Mouse (Mus musculus) forebrain, embryonic 11.5 days (tissue): ENCODE data around the gene Acsbg2. TPM values are rescaled to one million over a fixed set of nuclear protein-coding genes. Genes with fewer than 3 reads are reported as not detected.

Experiments used
- ATAC-seq: fragments of 200-750 bp; cut with Nextera tagmentation; replicated peaks from 2 replicates; pipeline ENCODE4 v1.8.0; 2017; ENCODE audit warnings: moderate TSS enrichment; ENCODE audit not compliant: low FRiP score
- DNase-seq: peaks from one replicate; pipeline ENCODE4 v3.0.0-alpha.2; 2017; ENCODE audit warnings: low spot score
- H3K27ac ChIP-seq: fragments of 300-500 bp; sonication (generic); 2 replicates; pipeline ENCODE4 v1.5.1; 2014; ENCODE audit warnings: low read depth, low read length
- H3K27me3 ChIP-seq: fragments of 300-500 bp; sonication (generic); 2 replicates; pipeline ENCODE4 v1.6.1; 2014; ENCODE audit warnings: mild to moderate bottlenecking, low read length, mixed read lengths; ENCODE audit not compliant: control insufficient read depth, insufficient read depth
- H3K36me3 ChIP-seq: fragments of 300-500 bp; sonication (generic); 2 replicates; pipeline ENCODE4 v1.6.1; 2014; ENCODE audit warnings: mild to moderate bottlenecking, low read length, moderate library complexity, mixed read lengths; ENCODE audit not compliant: control insufficient read depth, insufficient read depth
- H3K4me1 ChIP-seq: fragments of 300-500 bp; sonication (generic); replicated peaks from 2 replicates; pipeline ENCODE4 v1.6.1; 2014; ENCODE audit warnings: low read length, mixed read lengths; ENCODE audit not compliant: control insufficient read depth, insufficient read depth
- H3K4me2 ChIP-seq: fragments of 300-500 bp; sonication (generic); 2 replicates; pipeline ENCODE4 v1.6.1; 2014; ENCODE audit warnings: low read depth, mild to moderate bottlenecking, low read length, moderate library complexity, mixed read lengths; ENCODE audit not compliant: severe bottlenecking
- H3K4me3 ChIP-seq: fragments of 300-500 bp; sonication (generic); 2 replicates; pipeline ENCODE4 v1.5.1; 2014; ENCODE audit warnings: low read depth, low read length
- H3K9ac ChIP-seq: fragments of 300-500 bp; sonication (generic); 2 replicates; pipeline ENCODE4 v1.6.1; 2014; ENCODE audit warnings: low read length
- H3K9me3 ChIP-seq: fragments of 300-500 bp; sonication (generic); 2 replicates; pipeline ENCODE4 v1.6.1; 2016; ENCODE audit warnings: low read length, mixed read lengths; ENCODE audit not compliant: control insufficient read depth
- WGBS: fragments of 180-500 bp; shearing (Covaris S2); extraction: QIAGEN DNeasy Blood & Tissue Kit; methylation state at CpG from one replicate; pipeline ENCODE4 v1.1.7; 2014; 5-methylcytosine and 5-hydroxymethylcytosine counted together
- polyA plus RNA-seq: library from polyadenylated mRNA; unstranded; fragments of >200 nt; fragmentation: Nextera tagmentation; extraction: Ambion mirVana; gene quantifications from 2 replicates; pipeline ENCODE4 v1.2.1, GENCODE M21; 2014

The Acsbg2 gene
- polyA plus RNA-seq, 1 experiment from 2014 or later, result not detected

DNA sequence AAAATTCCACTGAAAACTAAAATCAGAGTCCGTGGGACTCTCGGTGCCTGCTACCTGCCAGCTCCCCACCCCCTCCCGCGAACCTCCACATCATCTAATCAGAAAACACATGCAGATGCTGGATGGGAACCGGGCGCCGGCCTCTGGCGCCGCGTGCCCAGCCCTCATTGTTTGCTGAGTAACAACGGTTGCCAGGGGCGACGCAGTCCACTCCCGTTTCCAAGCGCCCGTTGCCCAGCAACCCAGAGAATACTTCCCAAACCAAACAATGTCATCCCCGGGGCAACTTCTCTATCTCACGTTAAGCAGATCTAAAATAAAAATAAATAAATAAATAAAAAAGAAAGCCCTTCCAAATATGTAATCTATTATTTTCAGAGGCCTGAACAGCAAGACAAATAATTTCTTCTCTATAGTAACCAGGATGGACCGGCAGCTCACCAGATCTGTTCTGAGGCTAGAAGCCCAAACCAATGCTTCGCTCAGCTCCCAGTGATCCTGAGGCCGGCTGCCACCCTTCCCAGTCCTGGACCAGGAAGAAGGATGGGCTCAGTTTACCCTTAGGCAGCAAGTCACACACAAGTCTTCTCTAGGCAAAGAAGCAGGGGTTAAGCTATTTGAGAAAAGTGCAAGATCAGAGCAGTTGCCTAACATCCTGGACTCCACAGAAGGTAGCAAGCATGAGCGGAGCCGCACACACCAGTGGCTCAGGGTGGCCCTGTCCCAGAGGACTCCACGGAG, 59.8 kb downstream of the Acsbg2 start:
- DNase-seq (peak; percentile 94), ATAC-seq (peak; percentile 87)
- Histone ChIP-seq H3K36me3 (no peaks in the 10 kb centered on the region), H3K27me3 (no peaks in the 10 kb centered on the region), H3K4me3 (no peak overlapping the region), H3K9ac (0 out of 2 replicates have a peak overlapping the region, but pooled peaks have one; percentile 9), H3K4me2 (peak overlapping the region; percentile 26), H3K4me1 (peaks cover 38% of the 10 kb centered on the region), H3K9me3 (no peaks in the 10 kb centered on the region), H3K27ac (peak overlapping the region; percentile 90)
- WGBS, result 10% methylated on average over 24 of the region's 24 CpGs

DNA sequence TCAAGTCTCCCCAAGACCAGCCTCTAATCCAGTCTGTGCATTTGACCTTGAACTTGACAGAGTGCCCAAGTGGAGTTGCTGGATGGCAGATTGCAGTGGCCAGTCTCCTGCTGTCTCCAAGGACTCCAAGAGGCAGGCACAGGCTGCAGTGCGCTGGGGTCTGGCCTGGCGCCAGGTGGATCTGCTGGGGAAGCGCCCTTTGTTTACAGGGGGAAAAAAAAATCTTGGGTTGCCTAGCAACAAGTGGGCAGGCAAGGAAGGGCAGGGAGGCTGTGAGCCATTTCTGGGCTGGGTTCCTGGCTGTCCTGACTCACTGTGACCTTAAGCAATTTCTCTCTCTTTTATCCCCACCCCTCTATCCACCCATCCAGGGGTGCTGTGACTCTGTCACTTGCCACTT, 64.0 kb downstream of the Acsbg2 start:
- ATAC-seq (peak; percentile 57), DNase-seq (peak; percentile 90)
- H3K27me3 ChIP-seq, result no peaks in the 10 kb centered on the region
- 3% methylated on average over 3 of the region's 3 CpGs for WGBS
- no peaks in the 10 kb centered on the region for H3K9me3 ChIP-seq
- no peak overlapping the region for H3K4me3 ChIP-seq
- peak overlapping the region; percentile 41 for H3K27ac ChIP-seq
- H3K36me3 ChIP-seq, result no peaks in the 10 kb centered on the region
- H3K4me2 ChIP-seq, result no peak overlapping the region
- H3K9ac ChIP-seq, result peak overlapping the region; percentile 23
- peaks cover 36% of the 10 kb centered on the region for H3K4me1 ChIP-seq

DNA sequence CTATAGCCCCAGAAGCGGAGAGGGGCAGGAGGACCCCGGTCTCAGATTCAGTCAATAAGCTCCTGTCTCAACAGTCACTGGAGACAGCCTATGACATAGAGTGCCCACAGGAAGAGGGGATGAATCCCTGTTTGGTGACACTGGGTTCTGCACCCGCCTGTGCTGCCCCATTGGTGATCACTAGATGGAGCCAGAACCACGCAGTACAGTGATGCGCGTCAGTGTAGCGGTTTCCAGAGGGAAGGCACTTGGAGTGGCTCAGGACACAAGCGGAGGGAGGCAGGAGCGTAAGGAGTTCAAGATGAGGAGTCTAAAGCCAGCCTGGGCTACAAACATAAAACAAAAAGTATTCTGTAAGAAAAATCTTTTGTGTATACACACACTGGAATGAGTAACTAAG, 65.7 kb downstream of the Acsbg2 start:
- DNase-seq (peak; percentile 89), ATAC-seq (peak; percentile 82)
- Histone ChIP-seq H3K27ac (no peak overlapping the region), H3K27me3 (no peaks in the 10 kb centered on the region), H3K9ac (no peak overlapping the region), H3K4me3 (no peak overlapping the region), H3K4me2 (no peak overlapping the region), H3K4me1 (peaks cover 28% of the 10 kb centered on the region), H3K36me3 (no peaks in the 10 kb centered on the region), H3K9me3 (no peaks in the 10 kb centered on the region)
- WGBS, result 8% methylated on average over 9 of the region's 9 CpGs

DNA sequence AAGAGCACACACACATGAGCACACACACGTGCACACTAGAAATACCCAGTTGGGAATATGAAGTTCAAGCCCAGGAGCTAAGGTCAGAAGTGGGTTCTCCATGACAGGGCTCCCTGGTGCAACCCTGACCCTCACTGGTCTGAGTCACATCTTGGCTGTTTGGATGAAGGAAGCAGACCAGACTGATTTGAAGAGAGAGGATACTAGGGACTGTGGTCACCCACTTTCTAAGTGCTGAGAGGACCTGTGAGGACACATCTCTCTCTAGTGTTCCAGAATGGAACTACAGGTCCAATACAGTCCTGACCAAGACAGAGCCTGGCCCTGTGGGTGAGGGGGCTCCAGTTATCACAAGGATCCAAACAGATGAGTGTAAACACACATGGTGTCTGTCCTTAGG, 68.5 kb downstream of the Acsbg2 start:
- Histone ChIP-seq H3K27me3 (no peaks in the 10 kb centered on the region), H3K9me3 (no peaks in the 10 kb centered on the region), H3K4me3 (no peak overlapping the region), H3K27ac (no peak overlapping the region), H3K36me3 (no peaks in the 10 kb centered on the region), H3K9ac (no peak overlapping the region), H3K4me1 (peaks cover 13% of the 10 kb centered on the region), H3K4me2 (no peak overlapping the region)
- WGBS, result 65% methylated on average over 1 of the region's 1 CpGs
- ATAC-seq (no peak), DNase-seq (no peak)

DNA sequence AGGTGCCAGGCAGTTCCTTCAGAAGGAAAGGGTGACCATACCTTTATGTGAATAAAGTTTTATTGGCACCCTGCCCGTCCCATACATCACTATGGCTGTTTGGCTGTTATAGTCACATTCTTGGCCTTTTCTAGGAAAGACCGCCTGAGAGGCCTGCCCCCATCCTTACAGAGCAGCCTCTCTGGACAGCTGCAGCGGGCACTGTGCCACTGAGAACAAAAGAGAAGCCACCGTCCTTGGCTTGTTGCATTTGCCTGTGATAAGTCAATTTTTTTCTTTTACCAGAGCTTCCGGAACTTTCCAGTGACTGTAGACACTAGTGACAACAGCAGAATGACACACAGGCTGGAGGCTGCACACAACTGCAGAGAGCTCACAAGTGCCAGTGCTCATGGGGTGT, 69.3 kb downstream of the Acsbg2 start:
- no peak overlapping the region for H3K4me2 ChIP-seq
- ATAC-seq, result no peak
- H3K4me3 ChIP-seq, result no peak overlapping the region
- H3K27ac ChIP-seq, result no peak overlapping the region
- no peak for DNase-seq
- H3K27me3 ChIP-seq, result no peaks in the 10 kb centered on the region
- peaks cover 5% of the 10 kb centered on the region; the same call in 1 of the 2 replicates for H3K4me1 ChIP-seq
- H3K36me3 ChIP-seq, result no peaks in the 10 kb centered on the region
- no peaks in the 10 kb centered on the region for H3K9me3 ChIP-seq
- whole genome bisulfite sequencing, result 89% methylated on average over 5 of the region's 5 CpGs
- H3K9ac ChIP-seq, result no peak overlapping the region

DNA sequence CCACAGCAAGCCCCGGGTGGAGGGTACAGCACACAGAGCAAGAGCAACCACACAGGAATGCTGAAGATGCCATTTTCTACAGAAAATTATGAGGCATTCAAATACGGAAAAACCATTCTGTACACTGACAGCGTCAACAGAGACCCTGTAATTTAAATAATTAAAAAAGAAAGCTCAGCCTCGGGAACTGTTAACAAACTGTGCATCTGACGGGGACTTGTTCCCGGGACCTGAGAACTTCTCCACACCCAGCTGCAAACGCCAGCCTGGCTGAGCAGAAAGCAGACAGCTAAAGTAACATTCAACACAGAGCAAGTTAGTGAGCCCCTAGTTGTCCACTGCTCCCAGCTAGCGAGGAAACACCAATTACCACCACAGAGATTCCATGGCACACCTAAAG, 72.2 kb downstream of the Acsbg2 start:
- Histone ChIP-seq H3K27me3 (no peaks in the 10 kb centered on the region), H3K36me3 (no peaks in the 10 kb centered on the region), H3K9me3 (no peaks in the 10 kb centered on the region), H3K4me2 (no peak overlapping the region), H3K4me1 (no peaks in the 10 kb centered on the region), H3K27ac (no peak overlapping the region), H3K4me3 (no peak overlapping the region), H3K9ac (no peak overlapping the region)
- ATAC-seq (no peak), DNase-seq (no peak)
- 78% methylated on average over 8 of the region's 8 CpGs for WGBS

DNA sequence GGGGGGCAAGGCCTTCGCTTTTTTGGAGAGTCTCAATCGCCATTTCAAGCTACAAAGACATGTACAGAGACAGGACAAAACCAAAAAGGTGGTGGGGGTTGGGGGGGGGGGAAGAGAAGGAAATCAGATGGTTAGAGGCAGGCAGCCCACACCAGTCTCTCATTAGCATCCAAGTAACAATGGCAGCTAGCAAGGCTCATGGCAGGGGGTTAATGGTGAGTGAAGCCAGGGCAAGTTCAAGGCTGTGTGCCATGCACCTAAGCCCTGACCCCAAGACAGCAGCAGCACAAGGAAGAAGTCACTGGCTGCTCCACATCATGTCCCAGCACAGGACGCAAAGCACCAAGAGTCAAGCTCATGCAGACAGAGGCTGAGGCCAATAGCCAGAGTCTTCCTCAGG, 75.0 kb downstream of the Acsbg2 start:
- Histone ChIP-seq H3K9me3 (no peaks in the 10 kb centered on the region), H3K4me3 (no peak overlapping the region), H3K36me3 (no peaks in the 10 kb centered on the region), H3K4me1 (no peaks in the 10 kb centered on the region), H3K9ac (no peak overlapping the region), H3K4me2 (no peak overlapping the region), H3K27ac (no peak overlapping the region), H3K27me3 (no peaks in the 10 kb centered on the region)
- WGBS, result 63% methylated on average over 3 of the region's 3 CpGs
- DNase-seq (no peak), ATAC-seq (no peak)

DNA sequence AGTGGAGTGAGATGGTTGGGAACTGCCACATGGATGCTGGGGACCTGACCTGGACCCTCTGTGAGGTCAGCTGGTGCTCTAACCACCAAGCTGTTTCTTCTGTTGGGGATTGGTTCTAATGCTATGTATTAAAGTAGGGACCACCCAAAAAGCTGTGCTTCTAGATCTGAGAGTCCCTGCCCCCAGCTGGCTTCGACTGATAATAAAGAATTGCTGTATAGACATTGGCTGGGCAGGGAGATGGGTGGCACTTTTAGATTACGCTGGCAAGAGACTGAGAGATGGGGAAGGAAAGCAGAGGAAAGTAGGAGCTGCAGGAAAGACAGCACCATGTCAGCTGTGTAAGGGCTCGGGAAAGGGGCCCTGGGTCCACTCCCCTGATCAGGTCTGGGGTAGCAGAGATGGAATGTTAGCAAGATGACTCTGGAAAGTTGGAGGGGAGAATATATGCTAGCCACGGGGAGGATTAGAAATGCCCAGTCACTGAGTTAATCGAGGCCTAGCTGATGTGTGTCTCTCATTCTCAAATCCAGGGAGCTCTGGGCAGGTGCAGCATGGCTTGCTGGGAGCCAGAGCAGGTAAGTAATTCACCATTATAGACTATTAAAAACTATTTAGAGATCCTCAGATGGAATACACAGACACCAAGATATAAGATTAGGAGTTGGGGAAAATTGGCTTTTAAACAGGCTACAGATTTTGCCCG, 80.5 kb downstream of the Acsbg2 start:
- no peaks in the 10 kb centered on the region for H3K4me1 ChIP-seq
- ATAC-seq, result no peak
- 62% methylated on average over 6 of the region's 6 CpGs for WGBS

More for the DNA sequence above, 80.5 kb downstream of the Acsbg2 start:
- no peaks in the 10 kb centered on the region for H3K9me3 ChIP-seq
- H3K27me3 ChIP-seq, result no peaks in the 10 kb centered on the region
- DNase-seq, result no peak
- H3K9ac ChIP-seq, result no peak overlapping the region
- H3K27ac ChIP-seq, result no peak overlapping the region
- no peak overlapping the region for H3K4me2 ChIP-seq
- no peak overlapping the region for H3K4me3 ChIP-seq
- H3K36me3 ChIP-seq, result no peaks in the 10 kb centered on the region
